ENCODE assay signal across 32 mouse cellular contexts in the genomic region with DNA sequence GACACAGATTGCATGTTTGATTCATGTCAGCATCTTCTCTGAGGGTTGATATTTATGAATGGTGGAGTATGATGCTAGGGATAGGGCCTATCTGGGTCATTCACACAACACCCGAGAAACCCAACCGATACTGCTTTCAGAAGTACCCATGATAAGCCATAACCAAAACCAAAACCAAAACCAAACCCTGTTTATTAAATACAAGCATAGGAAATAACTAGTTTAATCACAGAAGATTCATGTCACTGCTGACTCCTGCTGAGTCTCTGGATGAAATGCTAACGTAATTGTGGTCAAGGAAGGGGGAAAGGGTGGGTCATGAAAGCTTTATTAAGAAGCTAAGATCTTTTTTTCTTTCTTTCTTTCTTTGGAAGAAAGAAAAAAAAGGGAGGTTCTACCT. TPM values are rescaled to one million over a fixed set of nuclear protein-coding genes. Genes with fewer than 3 reads are reported as not detected.
DNase-seq lines count a peak whose midpoint lies in the region; ATAC-seq and TF ChIP-seq lines count a peak whose summit lies in the region.
"Had no signal": no experiment of that assay in that cellular context is flagged by ENCODE, and none has a peak within 500 bp of the region (broad histone marks: within the 10 kb centered on the region; RNA-seq: fewer than 3 reads in every experiment).

No protein-coding gene starts in this region.

- TF ChIP-seq EP300 in stomach, postnatal 0 days (optimal IDR thresholded peaks at IDR 0.05): no peak

- intact Hi-C loops in heart, postnatal 25 days (cut with DNase I): no loop called here

- ATAC-seq in common myeloid progenitor, adult 5-6 weeks (replicated peaks; ENCODE audit: low read depth, poor library complexity, severe bottlenecking): peak; percentile 60
- ATAC-seq in megakaryocyte progenitor cell, adult 5-6 weeks (replicated peaks; ENCODE audit: poor library complexity): peak; percentile 26; the same call in 1 of the 2 replicates
- no peak for ATAC-seq in kidney, embryonic 16.5 days (ENCODE audit: low FRiP score, low TSS enrichment)
- no peak for ATAC-seq in stomach, postnatal 0 days (ENCODE audit: low FRiP score, low TSS enrichment)
- ATAC-seq: forebrain, embryonic 15.5 days; hindbrain, postnatal 0 days; intestine, embryonic 15.5 days; Patski had no signal

- 87% methylated on average over 3 of the region's 3 CpGs for WGBS in kidney, embryonic 16.5 days
- WGBS in stomach, postnatal 0 days: 83% methylated on average over 3 of the region's 3 CpGs

- H3K27ac ChIP-seq in kidney, embryonic 16.5 days (ENCODE audit: low read length): no peak overlapping the region
- H3K27ac ChIP-seq in stomach, postnatal 0 days (replicated peaks): no peak overlapping the region
- H3K27ac ChIP-seq: embryonic facial prominence, embryonic 10.5 days; embryonic facial prominence, embryonic 13.5 days; forebrain, embryonic 12.5 days; forebrain, embryonic 15.5 days; heart, embryonic 15.5 days; hindbrain, embryonic 14.5 days; hindbrain, postnatal 0 days; intestine, embryonic 15.5 days had no signal

- no peaks in the 10 kb centered on the region for H3K27me3 ChIP-seq in kidney, embryonic 16.5 days (ENCODE audit: insufficient read depth, low read length)
- H3K27me3 ChIP-seq in stomach, postnatal 0 days (ENCODE audit: control insufficient read depth, insufficient read depth, low read length): no peaks in the 10 kb centered on the region
- H3K27me3 ChIP-seq: embryonic facial prominence, embryonic 13.5 days; forebrain, embryonic 12.5 days; forebrain, embryonic 15.5 days; heart, embryonic 12.5 days; heart, embryonic 15.5 days; intestine, embryonic 15.5 days had no signal

- no peaks in the 10 kb centered on the region for H3K36me3 ChIP-seq in kidney, embryonic 16.5 days (ENCODE audit: insufficient read depth, low read length)
- H3K36me3 ChIP-seq in stomach, postnatal 0 days (ENCODE audit: control insufficient read depth, insufficient read depth, low read length): no peaks in the 10 kb centered on the region
- H3K36me3 ChIP-seq: embryonic facial prominence, embryonic 10.5 days; embryonic facial prominence, embryonic 13.5 days; forebrain, embryonic 12.5 days; forebrain, embryonic 15.5 days; heart, embryonic 12.5 days; heart, embryonic 15.5 days; intestine, embryonic 15.5 days had no signal

- H3K9ac ChIP-seq in kidney, embryonic 16.5 days (replicated peaks; ENCODE audit: low read length): no peak overlapping the region
- H3K9ac ChIP-seq in stomach, postnatal 0 days (ENCODE audit: low read length): no peak overlapping the region
- H3K9ac ChIP-seq: embryonic facial prominence, embryonic 13.5 days; forebrain, embryonic 12.5 days; forebrain, embryonic 15.5 days; heart, embryonic 12.5 days; heart, embryonic 15.5 days; hindbrain, embryonic 14.5 days; intestine, embryonic 15.5 days had no signal

- DNase-seq in heart, adult 11 months: peak; percentile 25
- no peak for DNase-seq in heart, postnatal 25 days (ENCODE audit: low spot score)
- DNase-seq in gastrocnemius, adult 18-20 months (ENCODE audit: low spot score): no peak
- no peak for DNase-seq in stomach, postnatal 0 days (ENCODE audit: low spot score)
- DNase-seq: adrenal gland, adult 2 months; adrenal gland, postnatal 14 days; B cell, adult 2 months; cerebellum, adult 11 months; cerebellum, adult 2 months; cerebellum, adult 9-11 months; cerebellum, postnatal 25 days; embryo, embryonic 11 days; gastrocnemius, postnatal 10 days; heart, adult 18-20 months; heart, postnatal 10 days; heart, postnatal 4 days had no signal

- no peak overlapping the region for H3K4me2 ChIP-seq in kidney, embryonic 16.5 days (replicated peaks; ENCODE audit: low read depth, low read length)
- H3K4me2 ChIP-seq in stomach, postnatal 0 days (replicated peaks; ENCODE audit: low read depth): no peak overlapping the region
- H3K4me2 ChIP-seq: embryonic facial prominence, embryonic 13.5 days; forebrain, embryonic 12.5 days; forebrain, embryonic 15.5 days; heart, embryonic 12.5 days; heart, embryonic 15.5 days; hindbrain, embryonic 14.5 days; intestine, embryonic 15.5 days had no signal

- no peak overlapping the region for H3K4me3 ChIP-seq in kidney, embryonic 16.5 days (ENCODE audit: low read length)
- no peak overlapping the region for H3K4me3 ChIP-seq in stomach, postnatal 0 days (ENCODE audit: low read depth, low read length)
- H3K4me3 ChIP-seq: embryonic facial prominence, embryonic 10.5 days; embryonic facial prominence, embryonic 13.5 days; erythroblast, embryonic 14.5 days; forebrain, embryonic 12.5 days; forebrain, embryonic 15.5 days; heart, embryonic 12.5 days; heart, embryonic 15.5 days; intestine, embryonic 15.5 days had no signal

- no peaks in the 10 kb centered on the region for H3K9me3 ChIP-seq in kidney, embryonic 16.5 days (ENCODE audit: low read length)
- no peaks in the 10 kb centered on the region for H3K9me3 ChIP-seq in stomach, postnatal 0 days (ENCODE audit: control insufficient read depth, low read length)
- H3K9me3 ChIP-seq: embryonic facial prominence, embryonic 10.5 days; embryonic facial prominence, embryonic 13.5 days; forebrain, embryonic 12.5 days; forebrain, embryonic 15.5 days; heart, embryonic 12.5 days; heart, embryonic 15.5 days; intestine, embryonic 15.5 days had no signal

- no peaks in the 10 kb centered on the region for H3K4me1 ChIP-seq in kidney, embryonic 16.5 days (ENCODE audit: insufficient read depth, low read length)
- H3K4me1 ChIP-seq in stomach, postnatal 0 days (replicated peaks; ENCODE audit: control insufficient read depth, insufficient read depth): no peaks in the 10 kb centered on the region
- H3K4me1 ChIP-seq: embryonic facial prominence, embryonic 10.5 days; embryonic facial prominence, embryonic 13.5 days; forebrain, embryonic 12.5 days; forebrain, embryonic 15.5 days; heart, embryonic 15.5 days; intestine, embryonic 15.5 days had no signal

- no peak for TF ChIP-seq CTCF in stomach, postnatal 0 days (IDR thresholded peaks at IDR 0.05; ENCODE audit: low read depth)

RNA-seq across cellular contexts. Expression of a gene that starts 9.6 kb away (rescaled TPM):
- total RNA-seq in heart, postnatal 25 days (2021): 1 to 10 TPM; 1.4 TPM
- 0.15 and 1.7 TPM in 2 replicates for total RNA-seq in common myeloid progenitor, adult 5-6 weeks (2017)
- 1.5 and 2.1 TPM in 2 replicates for total RNA-seq in megakaryocyte progenitor cell, adult 5-6 weeks (2015)
- total RNA-seq in megakaryocyte progenitor cell, adult 5-6 weeks (2017): 1.0 and 1.1 TPM in 2 replicates
- total RNA-seq in gastrocnemius, adult 18-20 months (2021): under 1 TPM; 0.25 to 0.57 TPM
- 0.28 and 0.51 TPM in 2 replicates for polyA plus RNA-seq in kidney, embryonic 16.5 days (2015; fragmentation: Nextera tagmentation; extraction: Ambion mirVana)
- polyA plus RNA-seq in stomach, postnatal 0 days (2015; fragmentation: Nextera tagmentation; extraction: Ambion mirVana): 2.1 and 2.4 TPM in 2 replicates
- total RNA-seq: ES-E14 had no signal
- polyA plus RNA-seq: erythroblast, embryonic 14.5 days had no signal

RNA-seq across cellular contexts. Expression of a gene that starts 9.7 kb away (rescaled TPM):
- total RNA-seq in heart, postnatal 25 days (2021): 1 to 10 TPM; 1.2 to 1.5 TPM
- 1.6 TPM in 1 of 2 replicates, not detected in the other for total RNA-seq in common myeloid progenitor, adult 5-6 weeks (2017)
- not detected in 2 replicates for total RNA-seq in megakaryocyte progenitor cell, adult 5-6 weeks (2015)
- 0.27 and 0.83 TPM in 2 replicates for total RNA-seq in megakaryocyte progenitor cell, adult 5-6 weeks (2017)
- total RNA-seq in gastrocnemius, adult 18-20 months (2021): not detected
- polyA plus RNA-seq in kidney, embryonic 16.5 days (2015; fragmentation: Nextera tagmentation; extraction: Ambion mirVana): 0.10 and 0.33 TPM in 2 replicates
- polyA plus RNA-seq in stomach, postnatal 0 days (2015; fragmentation: Nextera tagmentation; extraction: Ambion mirVana): 0.04 and 0.10 TPM in 2 replicates
- total RNA-seq: ES-E14 had no signal
- polyA plus RNA-seq: erythroblast, embryonic 14.5 days; forebrain, embryonic 12.5 days had no signal

RNA-seq across cellular contexts. Expression of a gene that starts 42.5 kb away (rescaled TPM):
- 1 to 10 TPM; 1.1 TPM for total RNA-seq in heart, postnatal 25 days (2021)
- total RNA-seq in common myeloid progenitor, adult 5-6 weeks (2017): not detected in 2 replicates
- not detected in 2 replicates for total RNA-seq in megakaryocyte progenitor cell, adult 5-6 weeks (2015)
- total RNA-seq in megakaryocyte progenitor cell, adult 5-6 weeks (2017): 0.27 TPM in 1 of 2 replicates, not detected in the other
- 1 to 10 TPM; 1.4 to 2.0 TPM for total RNA-seq in gastrocnemius, adult 18-20 months (2021)
- 1.1 and 1.8 TPM in 2 replicates for polyA plus RNA-seq in kidney, embryonic 16.5 days (2015; fragmentation: Nextera tagmentation; extraction: Ambion mirVana)
- polyA plus RNA-seq in stomach, postnatal 0 days (2015; fragmentation: Nextera tagmentation; extraction: Ambion mirVana): 0.61 and 0.74 TPM in 2 replicates
- total RNA-seq: ES-E14 had no signal
- polyA plus RNA-seq: embryonic facial prominence, embryonic 10.5 days; embryonic facial prominence, embryonic 13.5 days; erythroblast, embryonic 14.5 days; hindbrain, embryonic 11.5 days had no signal

RNA-seq across cellular contexts. Expression of a gene that starts 48.5 kb away (rescaled TPM):
- total RNA-seq in heart, postnatal 25 days (2021): 1 to 10 TPM in 1 of 2 experiments, under 1 TPM in 1; 0.84 to 1.2 TPM
- total RNA-seq in common myeloid progenitor, adult 5-6 weeks (2017): not detected in 2 replicates
- 0.12 and 0.17 TPM in 2 replicates for total RNA-seq in megakaryocyte progenitor cell, adult 5-6 weeks (2015)
- total RNA-seq in megakaryocyte progenitor cell, adult 5-6 weeks (2017): 0.25 and 0.30 TPM in 2 replicates
- not detected for total RNA-seq in gastrocnemius, adult 18-20 months (2021)
- polyA plus RNA-seq in kidney, embryonic 16.5 days (2015; fragmentation: Nextera tagmentation; extraction: Ambion mirVana): 0.16 and 0.18 TPM in 2 replicates
- 8.7 and 8.8 TPM in 2 replicates for polyA plus RNA-seq in stomach, postnatal 0 days (2015; fragmentation: Nextera tagmentation; extraction: Ambion mirVana)
- total RNA-seq: ES-E14 had no signal

Comparison
In these comparisons a context has a peak if more than half of its experiments do, and no peak if none do; other contexts are left out.
1. ATAC-seq: peak in common myeloid progenitor, adult 5-6 weeks (single experiment) and megakaryocyte progenitor cell, adult 5-6 weeks (single experiment); none in kidney, embryonic 16.5 days (single experiment) and stomach, postnatal 0 days (single experiment).